Mouse (Mus musculus): ENCODE results near the gene C2. TPM values are rescaled to one million over a fixed set of nuclear protein-coding genes. Genes with fewer than 3 reads are reported as not detected.

Gene C2
- total RNA-seq (2021), result 1 to 10 TPM; 1.4 to 1.5 TPM
- long read RNA-seq, experiment 1, partial matches to known transcripts, result 0 of 2 reads
- long read RNA-seq, experiment 1, other reads (novel, unspliced or antisense), result 0 of 2 reads
- long read RNA-seq, experiment 2, partial matches to known transcripts, result 0 of 3 reads
- long read RNA-seq, experiment 2, other reads (novel, unspliced or antisense), result 1 of 3 reads

- DNase-seq, result peak; percentile 64 to 76
- intact Hi-C loops (cut with DNase I), result no loop called here
Observed at GRCm38 (mm10) chr17:34898160-34898586, at the start of gene C2, which contains the start of gene Ehmt2. TSS of gene C2 (minus strand) at chr17:34898265. TSS of gene Ehmt2 (plus strand) at chr17:34898469.

- intact Hi-C loops (cut with DNase I), result no loop called here
Observed at GRCm38 (mm10) chr17:34947606-34948005, 49.5 kb upstream of the C2 start.

GRCm38 (mm10) chr17:34946486-34947140 is 48.5 kb upstream of the C2 start:
- intact Hi-C loops (cut with DNase I), result no loop called here

More at GRCm38 (mm10) chr17:34947606-34948005, 49.5 kb upstream of the C2 start:
- no peak for DNase-seq

GRCm38 (mm10) chr17:34944362-34944761 is 46.3 kb upstream of the C2 start:
- intact Hi-C loops (cut with DNase I), result no loop called here
- no peak for DNase-seq

More at GRCm38 (mm10) chr17:34946486-34947140, 48.5 kb upstream of the C2 start:
- DNase-seq, result no peak

- DNase-seq, result no peak
- intact Hi-C loops (cut with DNase I), result no loop called here
Observed at GRCm38 (mm10) chr17:34943128-34943815, 45.2 kb upstream of the C2 start.

- intact Hi-C loops (cut with DNase I), result no loop called here
- no peak for DNase-seq
Observed at GRCm38 (mm10) chr17:34941344-34942041, 43.4 kb upstream of the C2 start.

- intact Hi-C loops (cut with DNase I), result loop anchor here (10.0 kb wide), 1 partner anchor 47 kb away; the partner anchor contains the start of gene Lsm2
- no peak for DNase-seq
Observed at GRCm38 (mm10) chr17:34937960-34938505, 40.0 kb upstream of the C2 start.

GRCm38 (mm10) chr17:34934830-34935229 is 36.8 kb upstream of the C2 start:
- no peak for DNase-seq
- intact Hi-C loops (cut with DNase I), result loop anchor here (10.0 kb wide), 1 partner anchor 50 kb away; the partner anchor contains the start of gene Lsm2

- intact Hi-C loops (cut with DNase I), result loop anchor here (10.0 kb wide), 1 partner anchor 51 kb away; the partner anchor contains the start of gene Lsm2
Observed at GRCm38 (mm10) chr17:34934031-34934430, 36.0 kb upstream of the C2 start.

GRCm38 (mm10) chr17:34932287-34932686 is 34.2 kb upstream of the C2 start:
- DNase-seq, result no peak
- intact Hi-C loops (cut with DNase I), result loop anchor here (10.0 kb wide), 1 partner anchor 53 kb away; the partner anchor contains the start of gene Lsm2

More at GRCm38 (mm10) chr17:34934031-34934430, 36.0 kb upstream of the C2 start:
- no peak for DNase-seq

GRCm38 (mm10) chr17:34931735-34932098 is 33.7 kb upstream of the C2 start:
- intact Hi-C loops (cut with DNase I), result loop anchor here (10.0 kb wide), 1 partner anchor 53 kb away; the partner anchor contains the start of gene Lsm2
- DNase-seq, result no peak

GRCm38 (mm10) chr17:34931061-34931734 is 33.1 kb upstream of the C2 start, which contains the start of gene Neu1:
TSS of gene Neu1 (plus strand) at chr17:34931253.
- intact Hi-C loops (cut with DNase I), result loop anchor here (10.0 kb wide), 1 partner anchor 54 kb away; the partner anchor contains the start of gene Lsm2
- peak; percentile 98 to 99 for DNase-seq

GRCm38 (mm10) chr17:34928841-34929240 is 30.8 kb upstream of the C2 start:
- intact Hi-C loops (cut with DNase I), result no loop called here
- no peak for DNase-seq

GRCm38 (mm10) chr17:34927306-34928019 is 29.4 kb upstream of the C2 start:
- DNase-seq, result no peak
- intact Hi-C loops (cut with DNase I), result no loop called here

GRCm38 (mm10) chr17:34924258-34924657 is 26.2 kb upstream of the C2 start:
- intact Hi-C loops (cut with DNase I), result no loop called here
- no peak for DNase-seq

- intact Hi-C loops (cut with DNase I), result no loop called here
Observed at GRCm38 (mm10) chr17:34922939-34923338, 24.9 kb upstream of the C2 start.

GRCm38 (mm10) chr17:34917188-34917587 is 19.1 kb upstream of the C2 start:
- no peak for DNase-seq
- intact Hi-C loops (cut with DNase I), result no loop called here

More at GRCm38 (mm10) chr17:34922939-34923338, 24.9 kb upstream of the C2 start:
- no peak for DNase-seq

- DNase-seq, result no peak
- intact Hi-C loops (cut with DNase I), result no loop called here
Observed at GRCm38 (mm10) chr17:34916316-34916715, 18.3 kb upstream of the C2 start.

GRCm38 (mm10) chr17:34915410-34915831 is 17.4 kb upstream of the C2 start:
- no peak for DNase-seq
- intact Hi-C loops (cut with DNase I), result no loop called here

Measured in gastrocnemius, postnatal 36 days (tissue).